Mouse (Mus musculus): ENCODE measurements around the gene Hist3h2a.

- no peak for TF ChIP-seq HCFC1 (IDR thresholded peaks at IDR 0.05; ENCODE audit: borderline replicate concordance, insufficient read depth, low read length)
- no peak for TF ChIP-seq ZC3H11A (IDR thresholded peaks at IDR 0.05; ENCODE audit: borderline replicate concordance, low read depth, low read length)
- TF ChIP-seq ZNF384 (IDR thresholded peaks at IDR 0.05; ENCODE audit: low read depth, low read length): no peak
These were observed 16.5 kb downstream of the Hist3h2a start for GRCm38 (mm10) chr11:58970831-58971530.

All from ES-E14 (cell line).